Mouse (Mus musculus): ENCODE data around the gene Rprd1b.

DNA sequence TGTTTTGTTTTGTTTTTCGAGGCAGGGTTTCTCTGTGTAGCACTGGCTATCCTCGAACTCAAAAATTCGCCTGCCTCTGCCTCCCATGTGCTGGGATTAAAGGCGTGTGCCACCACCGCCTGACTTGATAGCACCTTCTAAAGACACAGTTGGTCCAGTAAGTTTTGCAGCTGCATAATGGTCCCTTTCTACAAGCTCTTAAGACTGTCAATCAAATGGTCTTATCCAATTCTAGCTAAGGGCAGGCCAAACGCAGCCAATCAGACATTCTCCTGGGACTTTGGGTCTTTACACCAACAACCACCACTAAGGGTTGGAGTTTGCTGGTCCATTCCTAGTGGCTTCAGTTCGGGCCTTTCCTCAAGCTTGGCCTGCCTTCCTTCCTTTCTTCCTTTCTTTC, 126.8 kb downstream of the Rprd1b start:
- TF ChIP-seq CTCF (IDR thresholded peaks at IDR 0.05; ENCODE audit: extremely low read depth, insufficient read depth, low read length) (no peak), POLR2A (IDR thresholded peaks at IDR 0.05; ENCODE audit: extremely low read depth, insufficient read depth, low read length) (no peak)

Measured in cortical plate, adult 2 months (tissue).